Mouse (Mus musculus) lung, postnatal 0 days (tissue): ENCODE measurements around the gene Hdac7.

Source experiments
- CTCF ChIP-seq: IDR thresholded peaks from 2 replicates; pipeline ENCODE4 v1.5.1; 2016; ENCODE audit warnings: antibody characterized with exemption, mild to moderate bottlenecking
- EP300 ChIP-seq: IDR thresholded peaks from 2 replicates; pipeline ENCODE4 v1.6.1; 2016; ENCODE audit warnings: antibody characterized with exemption, mild to moderate bottlenecking, control low read depth

- TF ChIP-seq CTCF (no peak), EP300 (no peak)
Observed at GRCm38 (mm10) chr15:97752491-97752890, 91.8 kb downstream of the Hdac7 start.
